Mouse (Mus musculus) brain, embryonic 14.5 days (tissue): ENCODE measurements around the gene Inpp5k. TPM values are rescaled to one million over a fixed set of nuclear protein-coding genes. Genes with fewer than 3 reads are reported as not detected.
A peak's percentile ranks its signal among the peaks of the same experiment; 100 is the strongest.

Experiments
- DNase-seq: peaks from one replicate; pipeline ENCODE4 v3.0.0-alpha.2; 2011; ENCODE audit warnings: low read depth
- CTCF ChIP-seq: fragments of 200-500 bp; IDR thresholded peaks from 2 replicates; pipeline ENCODE4 v1.5.1; 2012; ENCODE audit warnings: inconsistent platforms, mild to moderate bottlenecking, moderate library complexity, borderline replicate concordance; ENCODE audit not compliant: insufficient read depth, insufficient read length; ENCODE audit errors: extremely low read depth
- POLR2A ChIP-seq: fragments of 200-500 bp; IDR thresholded peaks from 2 replicates; pipeline ENCODE4 v1.6.1; 2012; ENCODE audit warnings: mild to moderate bottlenecking, inconsistent platforms, borderline replicate concordance; ENCODE audit not compliant: poor library complexity, insufficient read depth, insufficient read length, severe bottlenecking; ENCODE audit errors: extremely low read depth
- polyA plus RNA-seq: library from polyadenylated mRNA; depleted of rRNA; stranded (reverse); fragments of >200 nt; gene quantifications from 2 replicates; pipeline ENCODE4 v1.2.3, GENCODE M21; 2012

Inpp5k gene
- polyA plus RNA-seq, 1 experiment, result 53.7 TPM

GRCm38 (mm10) chr11:75622588-75623329 lies 8.0 kb upstream of the Inpp5k start:
- TF ChIP-seq POLR2A (no peak), CTCF (no peak)

GRCm38 (mm10) chr11:75624102-75624554 lies 6.7 kb upstream of the Inpp5k start:
- peak; percentile 17 for DNase-seq
- no peak for TF ChIP-seq CTCF
- TF ChIP-seq POLR2A, result no peak

More at GRCm38 (mm10) chr11:75622588-75623329, 8.0 kb upstream of the Inpp5k start:
- DNase-seq, result no peak

GRCm38 (mm10) chr11:75625820-75626219 lies 5.0 kb upstream of the Inpp5k start:
- DNase-seq, result peak; percentile 36
- TF ChIP-seq POLR2A (no peak), CTCF (no peak)

- TF ChIP-seq POLR2A (no peak), CTCF (no peak)
These were observed 690 bp upstream of the Inpp5k start for GRCm38 (mm10) chr11:75630098-75630497.

GRCm38 (mm10) chr11:75631561-75632225 lies 905 bp downstream of the Inpp5k start:
- peak; percentile 57 for DNase-seq
- peak; percentile 42; the same call in 1 of the 2 replicates for TF ChIP-seq CTCF
- TF ChIP-seq POLR2A, result no peak

More at GRCm38 (mm10) chr11:75630098-75630497, 690 bp upstream of the Inpp5k start:
- DNase-seq, result no peak

GRCm38 (mm10) chr11:75632921-75633320 lies 2.1 kb downstream of the Inpp5k start:
- TF ChIP-seq CTCF, result no peak
- TF ChIP-seq POLR2A, result no peak
- no peak for DNase-seq

GRCm38 (mm10) chr11:75634801-75635200 lies 4.0 kb downstream of the Inpp5k start:
- TF ChIP-seq POLR2A (no peak), CTCF (no peak)
- DNase-seq, result no peak

GRCm38 (mm10) chr11:75635315-75635714 lies 4.5 kb downstream of the Inpp5k start:
- DNase-seq, result no peak
- no peak for TF ChIP-seq CTCF

GRCm38 (mm10) chr11:75643323-75643722 lies 12.5 kb downstream of the Inpp5k start:
- DNase-seq, result no peak
- TF ChIP-seq CTCF (no peak), POLR2A (no peak)

- TF ChIP-seq POLR2A, result no peak
- no peak for TF ChIP-seq CTCF
- no peak for DNase-seq
These were observed 13.9 kb downstream of the Inpp5k start for GRCm38 (mm10) chr11:75644684-75645083.

GRCm38 (mm10) chr11:75647681-75648211 lies 17.0 kb downstream of the Inpp5k start:
- TF ChIP-seq CTCF (no peak), POLR2A (no peak)
- peak; percentile 76 for DNase-seq
